Mouse (Mus musculus) hematopoietic multipotent progenitor cell, adult 10-12 weeks (in vitro differentiated cells): ENCODE data around the gene Mkks. TPM values are rescaled to one million over a fixed set of nuclear protein-coding genes. Genes with fewer than 3 reads are reported as not detected.

Source experiments
- polyA plus RNA-seq: library from polyadenylated mRNA; stranded (reverse); fragments of >175 nt; gene quantifications from 2 replicates; pipeline ENCODE4 v1.2.3, GENCODE M21; 2012; ENCODE audit warnings: low replicate concordance

Mkks gene
- 0.23 and 0.31 TPM in 2 replicates for polyA plus RNA-seq

GRCm38 (mm10) chr2:136891068-136891950, at the start of gene Mkks, which contains the start of the genes Slx4ip and AL731706.1:
Gene Mkks (minus strand): TSS chr2:136891389.
Gene Slx4ip (plus strand): TSS chr2:136891218.
Gene AL731706.1 (minus strand): TSS chr2:136891389.

DNA sequence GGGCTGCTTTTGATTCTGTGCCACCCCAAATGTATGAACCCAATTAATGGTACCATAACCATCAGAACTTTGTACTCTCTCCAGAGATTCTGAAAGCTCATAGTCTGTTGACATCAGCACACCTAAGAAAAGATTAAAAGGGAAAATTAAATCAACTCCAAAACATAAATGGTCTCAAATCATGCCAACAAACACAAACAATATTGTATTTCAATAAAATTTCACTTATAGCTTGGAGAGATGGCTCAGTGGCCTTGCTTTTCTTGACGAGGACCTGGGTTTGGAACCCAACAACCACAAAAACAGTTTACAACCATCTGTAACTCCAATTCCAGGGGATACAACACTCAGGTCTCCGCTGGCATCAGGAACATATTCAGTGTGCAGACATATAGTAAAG, 5.6 kb downstream of the Mkks start, which contains the start of gene AL731706.2:
AL731706.2 (minus strand) TSS at position 101 of the 400 bp plus-strand sequence.

Other genes with a start within 250 kb of the Mkks start
- not detected in 2 replicates for gene Snap25, start 177.9 kb downstream of the Mkks start, polyA plus RNA-seq
- gene AL731706.2, start 5.7 kb downstream of the Mkks start, polyA plus RNA-seq: not detected in 2 replicates
- gene Slx4ip, start 171 bp downstream of the Mkks start, polyA plus RNA-seq: 0.80 TPM in 2 replicates
- gene AL731706.1, start within 50 bp of the Mkks start, polyA plus RNA-seq: 1.4 TPM in 1 of 2 replicates, not detected in the other
- gene Jag1, start 225.3 kb upstream of the Mkks start, polyA plus RNA-seq: 0.58 and 1.3 TPM in 2 replicates